In the genomic region with DNA sequence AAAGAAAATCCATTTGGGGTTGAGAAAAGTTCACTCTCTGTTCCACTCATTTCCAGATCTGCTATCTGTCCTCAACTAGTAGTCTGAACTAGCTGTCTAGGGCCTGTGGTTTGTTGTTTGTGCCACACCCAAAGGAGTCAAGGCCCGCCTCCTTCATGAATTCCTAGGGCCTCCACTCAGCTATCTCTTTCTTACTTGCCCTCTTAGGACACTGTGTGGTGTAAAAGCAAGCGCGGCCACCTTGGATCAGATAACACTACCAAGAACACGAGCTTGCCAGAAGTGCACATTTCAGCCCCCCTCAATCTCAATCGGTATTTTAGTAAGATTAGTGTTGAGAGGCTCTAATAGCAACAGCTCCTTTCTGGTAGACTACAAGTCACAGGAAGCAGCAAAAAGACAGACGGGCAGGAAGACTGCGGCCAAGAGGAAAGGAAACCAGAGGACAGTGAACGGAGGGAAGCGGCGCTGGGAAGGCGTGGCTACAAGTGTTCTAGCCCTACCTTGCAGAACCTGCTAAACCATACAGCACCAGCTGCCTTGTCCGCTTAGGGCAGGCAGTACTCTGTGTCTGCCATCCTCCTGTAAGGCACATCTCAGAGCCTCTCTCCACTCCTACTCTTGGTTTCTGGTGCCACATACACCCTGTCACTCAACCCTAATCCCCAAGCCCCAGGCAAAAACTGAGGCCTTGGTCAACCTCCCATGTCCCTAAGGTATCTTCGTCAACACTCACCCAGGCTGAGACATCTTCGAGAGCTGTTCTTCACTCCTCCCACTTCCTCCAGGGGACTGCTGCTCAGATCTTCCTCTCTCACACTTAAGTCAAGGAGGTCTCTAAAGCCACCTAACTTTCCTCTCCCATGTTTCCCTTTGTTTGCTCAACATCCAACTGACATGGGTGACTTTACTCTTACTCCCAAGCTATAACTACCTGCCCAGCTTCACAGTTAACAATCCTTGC, we compare ENCODE assay signal across 8 mouse cellular contexts. TPM values are rescaled to one million over a fixed set of nuclear protein-coding genes. Genes with fewer than 3 reads are reported as not detected.
DNase-seq lines count a peak whose midpoint lies in the region; ATAC-seq and TF ChIP-seq lines count a peak whose summit lies in the region.

No protein-coding gene starts in this region.

- H3K27ac ChIP-seq in MEL (ENCODE audit: control insufficient read depth, low read depth, low read length): peak overlapping the region; percentile 86
- H3K27ac ChIP-seq in heart, embryonic 16.5 days (ENCODE audit: low read length): peak overlapping the region; percentile 78
- H3K27ac ChIP-seq in lung, embryonic 15.5 days: peak overlapping the region; percentile 70

- ATAC-seq in heart, embryonic 16.5 days (replicated peaks; ENCODE audit: extremely low read depth, insufficient read depth, low FRiP score): no peak; the same call in 1 of the 2 replicates
- peak; percentile 60 for ATAC-seq in lung, embryonic 15.5 days (ENCODE audit: borderline replicate concordance, extremely low read depth, low FRiP score, low TSS enrichment)

- DNase-seq in adrenal gland, adult 2 months: peak; percentile 31
- no peak for DNase-seq in adrenal gland, postnatal 14 days
- peak; percentile 86 for DNase-seq in MEL (ENCODE audit: low read depth, low spot score)
- DNase-seq in thymus, postnatal 10 days (ENCODE audit: low spot score in 2 of 2): peak; percentile 45 to 49
- DNase-seq in right cerebral cortex, postnatal 10 days (ENCODE audit: low spot score in 2 of 2): no peak
- no peak for DNase-seq in left cerebral cortex, postnatal 10 days (ENCODE audit: extremely low spot score in 1 of 2, low spot score in 2 of 2)

- no peak for TF ChIP-seq CTCF in MEL (IDR thresholded peaks at IDR 0.05 in 2 of 3, conservative IDR thresholded peaks at IDR 0.05 in 1 of 3; ENCODE audit: control insufficient read depth in 1 of 3, insufficient read depth in 1 of 3, low read depth in 2 of 3, low read length in 3 of 3, poor library complexity in 1 of 3, severe bottlenecking in 1 of 3)

- peak overlapping the region; percentile 33 for H3K4me2 ChIP-seq in heart, embryonic 16.5 days (ENCODE audit: low read depth, low read length)
- peak overlapping the region; percentile 21; the same call in 1 of the 2 replicates for H3K4me2 ChIP-seq in lung, embryonic 15.5 days

- intact Hi-C loops in left cerebral cortex, postnatal 10 days (cut with DNase I): no loop called here

- peak overlapping the region; percentile 20 to 46; a peak in 3 of 4 replicates for H3K4me3 ChIP-seq in MEL (ENCODE audit: control insufficient read depth in 1 of 2, insufficient read depth in 1 of 2, low read depth in 2 of 2, low read length in 2 of 2)
- H3K4me3 ChIP-seq in heart, embryonic 16.5 days (ENCODE audit: low read length): 0 out of 2 replicates have a peak overlapping the region, but pooled peaks have one; percentile 4
- no peak overlapping the region for H3K4me3 ChIP-seq in lung, embryonic 15.5 days

- no peak for TF ChIP-seq POLR2A in MEL (IDR thresholded peaks at IDR 0.05; ENCODE audit: control insufficient read depth in 1 of 2, insufficient read depth in 1 of 2, low read depth in 1 of 2, low read length in 2 of 2, poor library complexity in 1 of 2)

- no peaks in the 10 kb centered on the region for H3K79me2 ChIP-seq in MEL (ENCODE audit: control insufficient read depth, insufficient read depth, low read length, poor library complexity)

- peaks cover 8 to 28% of the 10 kb centered on the region in 2 experiments for H3K4me1 ChIP-seq in MEL (ENCODE audit: control insufficient read depth in 1 of 2, insufficient read depth in 2 of 2, low read length in 2 of 2)
- H3K4me1 ChIP-seq in heart, embryonic 16.5 days (ENCODE audit: control insufficient read depth, insufficient read depth, low read length): peaks cover 26% of the 10 kb centered on the region
- peaks cover 50% of the 10 kb centered on the region for H3K4me1 ChIP-seq in lung, embryonic 15.5 days

- H3K9ac ChIP-seq in MEL (ENCODE audit: control insufficient read depth, low read depth, low read length, poor library complexity, severe bottlenecking): peak overlapping the region; percentile 52
- no peak overlapping the region for H3K9ac ChIP-seq in heart, embryonic 16.5 days (ENCODE audit: low read length)
- H3K9ac ChIP-seq in lung, embryonic 15.5 days: no peak overlapping the region

- TF ChIP-seq RAD21 in MEL (IDR thresholded peaks at IDR 0.05; ENCODE audit: low read depth, low read length): no peak

- H3K9me3 ChIP-seq in MEL (replicated peaks; ENCODE audit: insufficient read depth, low read length): no peaks in the 10 kb centered on the region
- H3K9me3 ChIP-seq in heart, embryonic 16.5 days (replicated peaks; ENCODE audit: control insufficient read depth, low read length): no peaks in the 10 kb centered on the region
- no peaks in the 10 kb centered on the region for H3K9me3 ChIP-seq in lung, embryonic 15.5 days

- H3K27me3 ChIP-seq in MEL (ENCODE audit: control insufficient read depth in 1 of 2, insufficient read depth in 2 of 2, low read length in 2 of 2): no peaks in the 10 kb centered on the region
- H3K27me3 ChIP-seq in heart, embryonic 16.5 days (ENCODE audit: control insufficient read depth, insufficient read depth, low read length): no peaks in the 10 kb centered on the region
- no peaks in the 10 kb centered on the region for H3K27me3 ChIP-seq in lung, embryonic 15.5 days

- TF ChIP-seq EP300 in MEL (IDR thresholded peaks at IDR 0.05; ENCODE audit: low read depth in 1 of 2, low read length in 2 of 2): peak in 1 of 2 experiments; percentile 44; a peak in 3 of 4 replicates

- 37% methylated on average over 14 of the region's 14 CpGs for WGBS in heart, embryonic 16.5 days
- WGBS in lung, embryonic 15.5 days: 42% methylated on average over 14 of the region's 14 CpGs

- H3K36me3 ChIP-seq in MEL (ENCODE audit: control insufficient read depth in 1 of 2, insufficient read depth in 2 of 2, low read length in 2 of 2): peaks cover 0 to 22% of the 10 kb centered on the region in 2 experiments; a peak in 2 of 4 replicates
- no peaks in the 10 kb centered on the region for H3K36me3 ChIP-seq in heart, embryonic 16.5 days (ENCODE audit: control insufficient read depth, insufficient read depth)
- 0 out of 2 replicates have a peak, but pooled peaks cover 7% of the 10 kb centered on the region for H3K36me3 ChIP-seq in lung, embryonic 15.5 days

TF ChIP-seq in MEL, 35 proteins besides CTCF, POLR2A, EP300 and RAD21:
- TF ChIP-seq MAZ (IDR thresholded peaks at IDR 0.05; ENCODE audit: low read depth, low read length) (no peak), RCOR1 (IDR thresholded peaks at IDR 0.05; ENCODE audit: low read depth, low read length) (peak; percentile 38), MXI1 (IDR thresholded peaks at IDR 0.05; ENCODE audit: low read depth, low read length) (peak; percentile 33; the same call in 1 of the 2 replicates), GATA1 (IDR thresholded peaks at IDR 0.05; ENCODE audit: low read depth, low read length) (peak; percentile 79), BHLHE40 (IDR thresholded peaks at IDR 0.05; ENCODE audit: borderline replicate concordance, low read depth, low read length) (peak; percentile 55; the same call in 1 of the 2 replicates), USF2 (IDR thresholded peaks at IDR 0.05; ENCODE audit: borderline replicate concordance in 1 of 2, insufficient read depth in 1 of 2, low read depth in 1 of 2, low read length in 2 of 2) (no peak), MAX (IDR thresholded peaks at IDR 0.05; ENCODE audit: low read length) (0 out of 2 replicates have a peak, but pooled peaks have one; percentile 34), TAL1 (IDR thresholded peaks at IDR 0.05; ENCODE audit: low read length) (0 out of 2 replicates have a peak, but pooled peaks have one; percentile 15), SIN3A (IDR thresholded peaks at IDR 0.05; ENCODE audit: low read length) (peak; percentile 25; the same call in 1 of the 2 replicates)
TF ChIP-seq in MEL: peak in this region for 7.

RNA-seq across cellular contexts. Expression of gene Tspan14, which starts 18.9 kb away (rescaled TPM):
- total RNA-seq in adrenal gland, adult 2 months (2021): 10 to 100 TPM; 26.3 to 35.8 TPM
- polyA plus RNA-seq in adrenal gland, adult 2 months (2012; rRNA removed): 30.7 and 31.2 TPM in 2 replicates
- total RNA-seq in adrenal gland, postnatal 14 days (2021): 43.8 and 47.6 TPM in 2 replicates
- 16.7 and 24.8 TPM in 2 replicates for total RNA-seq in MEL (2012; rRNA removed)
- polyA plus RNA-seq in MEL (2012; ENCODE audit: insufficient read depth in 1 of 2, insufficient read length in 2 of 2, low read depth in 1 of 2, low replicate concordance in 2 of 2, missing spikeins in 1 of 2): 10 to 100 TPM in 1 of 2 experiments, not detected in 1; 29.9 TPM
- polyA plus RNA-seq in heart, embryonic 16.5 days (2015; fragmentation: Nextera tagmentation; extraction: Ambion mirVana): 44.4 and 46.1 TPM in 2 replicates
- polyA plus RNA-seq in lung, embryonic 15.5 days (2015; fragmentation: Nextera tagmentation; extraction: Ambion mirVana): 99.0 and 101 TPM in 2 replicates
- 10 to 100 TPM; 63.3 to 64.5 TPM for total RNA-seq in left cerebral cortex, postnatal 10 days (2021)

RNA-seq across cellular contexts. Expression of gene Sh2d4b, which starts 54.6 kb away (rescaled TPM):
- 1 to 10 TPM; 1.6 to 2.4 TPM for total RNA-seq in adrenal gland, adult 2 months (2021)
- 0.12 and 0.20 TPM in 2 replicates for polyA plus RNA-seq in adrenal gland, adult 2 months (2012; rRNA removed)
- total RNA-seq in adrenal gland, postnatal 14 days (2021): 1.4 and 3.0 TPM in 2 replicates
- total RNA-seq in MEL (2012; rRNA removed): 0.12 TPM in 1 of 2 replicates, not detected in the other
- under 1 TPM in 1 of 2 experiments, not detected in 1; 0.26 TPM for polyA plus RNA-seq in MEL (2012; ENCODE audit: insufficient read depth in 1 of 2, insufficient read length in 2 of 2, low read depth in 1 of 2, low replicate concordance in 2 of 2, missing spikeins in 1 of 2)
- polyA plus RNA-seq in heart, embryonic 16.5 days (2015; fragmentation: Nextera tagmentation; extraction: Ambion mirVana): 2.5 and 4.3 TPM in 2 replicates
- polyA plus RNA-seq in lung, embryonic 15.5 days (2015; fragmentation: Nextera tagmentation; extraction: Ambion mirVana): 0.74 and 1.9 TPM in 2 replicates
- total RNA-seq in left cerebral cortex, postnatal 10 days (2021): 1 to 10 TPM; 3.6 to 4.6 TPM

Comparison
In these comparisons a context has a peak if more than half of its experiments do, and no peak if none do; other contexts are left out.
1. DNase-seq: peak in adrenal gland, adult 2 months (single experiment), MEL (single experiment) and thymus, postnatal 10 days (2 of 2); none in adrenal gland, postnatal 14 days (single experiment), right cerebral cortex, postnatal 10 days (0 of 2) and left cerebral cortex, postnatal 10 days (0 of 2).
2. Peak in every context shown above with its lines, with median percentiles within 50 percentile points of each other: H3K27ac ChIP-seq.